Mouse (Mus musculus) olfactory bulb, adult 2 months (tissue): ENCODE results near the gene Wasf3.

Source experiments
- CTCF ChIP-seq: fragments of 200-500 bp; IDR thresholded peaks from 2 replicates; pipeline ENCODE4 v1.5.1; 2012; ENCODE audit warnings: low read depth, mild to moderate bottlenecking, low read length, moderate library complexity; ENCODE audit not compliant: insufficient read depth
- POLR2A ChIP-seq: fragments of 200-500 bp; IDR thresholded peaks from 2 replicates; pipeline ENCODE4 v1.6.1; 2012; ENCODE audit warnings: mild to moderate bottlenecking, low read depth, low read length, moderate library complexity; ENCODE audit not compliant: insufficient read depth

DNA sequence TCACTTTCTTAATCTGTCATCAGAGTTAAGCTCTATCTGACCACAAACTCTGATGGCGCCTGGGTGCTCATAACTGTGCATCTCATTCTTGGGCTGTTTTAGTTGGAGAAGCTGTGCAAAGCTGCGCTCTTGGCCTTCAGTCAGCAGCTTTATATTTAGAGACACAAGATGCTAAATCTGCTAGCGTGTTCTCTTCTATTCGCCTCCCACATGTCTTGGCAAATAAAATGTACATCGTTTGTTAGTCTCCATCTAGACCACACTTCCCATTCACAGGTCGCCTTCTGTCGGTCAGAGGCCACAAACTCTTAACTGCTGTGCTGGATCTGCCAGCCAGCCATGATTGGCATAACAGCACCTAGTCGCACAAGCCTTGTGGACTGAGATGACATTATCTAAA lies 14.0 kb upstream of the Wasf3 start:
- TF ChIP-seq CTCF (no peak), POLR2A (no peak)
